Mouse (Mus musculus) cerebellum, postnatal 10 days (tissue): ENCODE results near the gene Hdhd5.

Source experiments
- DNase-seq, 2 experiments: peaks; one replicate each; pipeline ENCODE4 v3.0.0; 2021; ENCODE audit warnings: mixed read lengths in 2 of 2

Hdhd5 gene

GRCm38 (mm10) chr6:120531020-120531965 is at the start of gene Hdhd5:
Hdhd5 (minus strand) TSS chr6:120531319.
- peak; percentile 98 for DNase-seq

- DNase-seq = peak; percentile 78 to 79
Observed at GRCm38 (mm10) chr6:120580713-120581015, 49.5 kb upstream of the Hdhd5 start.

GRCm38 (mm10) chr6:120579831-120580712 is 49.0 kb upstream of the Hdhd5 start:
- DNase-seq = peak; percentile 81

GRCm38 (mm10) chr6:120579110-120579830 is 48.2 kb upstream of the Hdhd5 start:
- DNase-seq = peak; percentile 72 to 77

GRCm38 (mm10) chr6:120578471-120578870 is 47.4 kb upstream of the Hdhd5 start:
- peak; percentile 52 to 57 for DNase-seq

GRCm38 (mm10) chr6:120572372-120572771 is 41.3 kb upstream of the Hdhd5 start:
- no peak for DNase-seq

- DNase-seq = no peak
Observed at GRCm38 (mm10) chr6:120568257-120568656, 37.1 kb upstream of the Hdhd5 start.

GRCm38 (mm10) chr6:120566911-120567909 is 36.1 kb upstream of the Hdhd5 start:
- DNase-seq = no peak

- DNase-seq = no peak
Observed at GRCm38 (mm10) chr6:120556641-120557040, 25.5 kb upstream of the Hdhd5 start.

GRCm38 (mm10) chr6:120555983-120556567 is 25.0 kb upstream of the Hdhd5 start:
- no peak for DNase-seq

- no peak for DNase-seq
Observed at GRCm38 (mm10) chr6:120555152-120555551, 24.0 kb upstream of the Hdhd5 start.

- DNase-seq = peak; percentile 39 to 41
Observed at GRCm38 (mm10) chr6:120550173-120550572, 19.1 kb upstream of the Hdhd5 start.

GRCm38 (mm10) chr6:120548581-120548980 is 17.5 kb upstream of the Hdhd5 start:
- DNase-seq = no peak

- peak; percentile 44 to 48 for DNase-seq
Observed at GRCm38 (mm10) chr6:120546973-120547372, 15.9 kb upstream of the Hdhd5 start.

GRCm38 (mm10) chr6:120546292-120546691 is 15.2 kb upstream of the Hdhd5 start:
- DNase-seq = no peak

- no peak for DNase-seq
Observed at GRCm38 (mm10) chr6:120542061-120542460, 10.9 kb upstream of the Hdhd5 start.

- no peak for DNase-seq
Observed at GRCm38 (mm10) chr6:120541386-120541785, 10.3 kb upstream of the Hdhd5 start.

- peak in 1 of 2 experiments; percentile 42 for DNase-seq
Observed at GRCm38 (mm10) chr6:120539781-120540231, 8.7 kb upstream of the Hdhd5 start.

GRCm38 (mm10) chr6:120539132-120539759 is 8.1 kb upstream of the Hdhd5 start:
- DNase-seq = peak; percentile 93 to 94

- DNase-seq = no peak
Observed at GRCm38 (mm10) chr6:120536337-120536736, 5.2 kb upstream of the Hdhd5 start.

GRCm38 (mm10) chr6:120532594-120532993 is 1.5 kb upstream of the Hdhd5 start:
- DNase-seq = no peak
